Mouse (Mus musculus) E14TG2a.4 (cell line): Measurements from ENCODE around the gene Lrwd1.
A peak's percentile ranks its signal among the peaks of the same experiment; 100 is the strongest.

Experiments
- H3K27me3 ChIP-seq: 2 replicates; pipeline ENCODE4 v1.6.1; 2014; ENCODE audit warnings: low read length, control low read depth; ENCODE audit not compliant: insufficient read depth
- H3K36me3 ChIP-seq: 2 replicates; pipeline ENCODE4 v1.6.1; 2014; ENCODE audit warnings: low read length, control low read depth; ENCODE audit not compliant: insufficient read depth
- H3K4me1 ChIP-seq: replicated peaks from 2 replicates; pipeline ENCODE4 v1.6.1; 2014; ENCODE audit warnings: low read depth, low read length, control low read depth
- H3K4me3 ChIP-seq: replicated peaks from 2 replicates; pipeline ENCODE4 v1.5.1; 2014; ENCODE audit warnings: mild to moderate bottlenecking, low read length
- H3K9me3 ChIP-seq: 2 replicates; pipeline ENCODE4 v1.6.1; 2014; ENCODE audit warnings: low read length, control low read depth
- CTCF ChIP-seq: conservative IDR thresholded peaks from 2 replicates; pipeline ENCODE4 v1.5.1; 2014; ENCODE audit warnings: low read length
- NANOG ChIP-seq: IDR thresholded peaks from 2 replicates; pipeline ENCODE4 v1.6.1; 2014; ENCODE audit warnings: borderline replicate concordance, low read length, mixed read lengths
- POU5F1 ChIP-seq: IDR thresholded peaks from 2 replicates; pipeline ENCODE4 v1.6.1; 2014; ENCODE audit warnings: low read length, borderline replicate concordance

Lrwd1 gene

DNA sequence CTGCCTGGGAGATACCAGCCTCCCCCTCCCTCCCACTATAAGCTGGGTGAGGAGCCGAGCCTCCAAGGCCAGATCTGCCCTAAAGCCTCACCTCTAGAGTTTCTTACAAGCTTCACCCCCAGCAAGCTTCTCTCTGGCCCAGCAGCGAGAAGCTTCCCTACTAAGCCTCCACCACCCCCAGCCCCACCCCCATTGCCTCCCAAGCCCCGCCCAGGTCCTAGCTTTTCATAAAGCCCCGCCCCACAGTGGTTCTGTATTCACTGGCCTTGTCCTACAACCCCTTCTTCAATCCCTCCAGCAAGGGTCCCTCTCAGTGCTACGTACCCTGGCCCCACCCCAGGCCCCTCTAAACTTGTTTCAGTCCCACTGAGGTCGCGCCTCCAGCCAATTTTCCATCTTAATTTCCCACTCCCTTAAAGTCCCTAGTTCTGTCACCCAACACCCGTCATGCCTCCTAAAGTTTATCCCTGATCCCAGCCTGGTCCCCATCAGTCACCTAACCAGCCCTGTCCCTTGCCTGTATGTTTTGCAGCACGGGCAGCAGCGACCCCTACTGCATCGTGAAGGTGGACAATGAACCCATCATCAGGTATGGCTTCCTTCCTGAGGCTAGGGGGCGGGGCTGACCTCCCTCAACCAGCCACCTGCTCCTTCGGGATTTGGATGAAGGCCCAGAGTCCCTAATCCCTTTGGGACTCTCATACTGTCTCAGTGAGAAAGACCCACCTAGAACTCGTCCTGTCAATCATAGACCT lies 46.9 kb downstream of the Lrwd1 start:
- peaks cover 8% of the 10 kb centered on the region for H3K27me3 ChIP-seq
- peaks cover 70% of the 10 kb centered on the region for H3K4me1 ChIP-seq
- H3K36me3 ChIP-seq: peaks cover 25% of the 10 kb centered on the region
- H3K9me3 ChIP-seq: no peaks in the 10 kb centered on the region
- no peak overlapping the region for H3K4me3 ChIP-seq
- TF ChIP-seq CTCF (no peak; the same call in 1 of the 2 replicates), NANOG (no peak), POU5F1 (no peak)

DNA sequence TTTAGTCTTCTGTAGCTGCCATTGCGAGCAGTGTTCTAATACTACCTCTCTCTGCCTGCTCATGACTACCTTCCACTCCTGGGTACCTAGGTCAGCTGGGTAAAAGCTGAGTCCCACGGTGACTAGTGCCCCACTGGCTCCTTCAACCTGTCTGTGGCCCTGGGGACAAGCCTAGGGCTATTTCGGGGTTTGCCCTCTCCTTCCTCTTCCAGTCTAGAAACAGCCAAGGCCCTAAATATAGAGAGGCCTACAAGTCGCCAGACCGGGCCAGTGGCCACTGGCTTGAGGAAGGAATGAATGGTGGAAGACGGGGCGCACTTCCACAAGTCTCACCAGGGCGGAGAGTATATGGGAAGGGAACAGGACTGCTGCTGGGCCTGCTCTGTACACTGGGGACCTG lies 49.6 kb downstream of the Lrwd1 start:
- Histone ChIP-seq H3K27me3 (peaks cover 9% of the 10 kb centered on the region), H3K4me3 (peak overlapping the region; percentile 37), H3K4me1 (peaks cover 67% of the 10 kb centered on the region), H3K36me3 (peaks cover 15% of the 10 kb centered on the region), H3K9me3 (no peaks in the 10 kb centered on the region)
- TF ChIP-seq NANOG (no peak), CTCF (no peak), POU5F1 (no peak)

DNA sequence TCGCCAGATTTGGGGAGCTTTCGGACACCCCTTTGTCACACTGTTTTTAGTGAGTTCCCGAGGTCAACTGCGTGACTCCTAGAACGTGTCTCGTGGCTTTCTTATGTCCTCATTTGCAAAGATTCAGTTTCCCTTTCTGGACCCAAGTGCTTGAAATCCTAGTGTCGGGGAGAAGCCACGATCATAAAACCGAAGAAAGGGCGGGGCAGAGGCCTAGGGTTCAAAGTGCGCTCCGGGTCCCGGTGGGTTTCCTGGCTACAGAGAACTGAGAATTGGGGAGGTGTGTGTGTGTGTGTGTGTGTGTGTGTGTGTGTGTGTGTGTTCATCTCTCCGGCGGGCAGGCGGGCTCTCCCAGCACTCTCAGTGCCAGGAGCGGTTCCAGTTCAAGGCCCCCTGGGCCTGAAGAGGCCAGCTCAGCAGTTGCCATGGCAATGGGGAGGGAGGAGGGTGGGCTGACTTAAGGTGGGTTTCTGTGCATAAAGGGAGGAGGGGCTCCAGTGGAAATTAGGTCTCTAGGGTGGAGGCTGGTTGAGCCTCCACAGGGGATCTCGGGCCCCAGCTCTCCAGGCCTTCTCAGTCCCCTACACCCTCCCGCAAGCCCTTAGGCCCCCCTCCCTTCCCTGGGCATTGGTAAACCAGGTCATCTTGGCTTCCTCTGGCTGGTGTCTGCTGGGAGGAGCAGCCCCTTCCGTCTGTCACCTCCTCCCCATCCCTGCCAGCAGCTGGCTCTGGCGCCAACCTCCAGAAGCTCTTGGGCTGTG lies 50.8 kb downstream of the Lrwd1 start:
- Histone ChIP-seq H3K36me3 (0 out of 2 replicates have a peak, but pooled peaks cover 5% of the 10 kb centered on the region), H3K9me3 (peaks cover 12% of the 10 kb centered on the region), H3K4me3 (peak overlapping the region; percentile 85), H3K4me1 (peaks cover 78% of the 10 kb centered on the region), H3K27me3 (peaks cover 9% of the 10 kb centered on the region)
- no peak for TF ChIP-seq NANOG
- TF ChIP-seq CTCF: no peak
- no peak for TF ChIP-seq POU5F1

DNA sequence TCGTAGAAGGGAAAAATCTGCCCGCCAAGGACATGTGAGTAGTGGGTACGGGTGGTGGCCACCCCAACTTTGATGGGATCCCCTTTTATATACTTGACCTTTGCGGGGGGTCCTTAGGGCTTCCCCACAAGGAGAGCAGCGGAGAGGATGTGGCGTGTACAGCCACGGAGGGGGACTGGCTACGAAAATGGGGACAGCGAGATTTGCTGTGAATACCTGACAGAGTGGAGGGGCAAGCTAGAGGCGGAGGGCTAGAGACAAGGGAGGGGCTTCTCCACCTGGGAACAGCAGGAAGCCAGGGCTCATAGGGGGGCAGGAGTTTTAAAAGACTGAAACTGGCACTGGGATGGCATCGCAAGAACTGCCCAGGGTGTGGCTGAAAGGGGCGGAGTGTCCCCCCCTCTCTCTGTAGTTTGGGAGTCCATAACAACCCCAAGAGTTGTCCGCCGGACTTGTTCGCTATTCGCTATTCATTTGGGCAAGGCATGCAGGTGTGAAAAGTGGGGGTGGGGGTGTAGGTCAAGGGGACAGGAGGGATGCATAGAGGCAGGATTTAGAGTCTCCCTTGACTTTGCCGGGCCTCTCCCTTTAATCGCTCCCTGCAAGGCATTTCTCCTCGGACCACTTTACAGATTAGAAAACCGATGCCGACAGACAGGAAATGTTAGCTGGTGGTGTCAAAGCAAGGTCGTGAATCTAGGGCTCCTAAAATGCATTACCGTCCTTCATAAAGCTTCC lies 51.6 kb downstream of the Lrwd1 start:
- Histone ChIP-seq H3K27me3 (peaks cover 9% of the 10 kb centered on the region), H3K4me1 (peaks cover 79% of the 10 kb centered on the region), H3K9me3 (peaks cover 18% of the 10 kb centered on the region), H3K36me3 (0 out of 2 replicates have a peak, but pooled peaks cover 2% of the 10 kb centered on the region), H3K4me3 (peak overlapping the region; percentile 85)
- TF ChIP-seq CTCF (no peak), NANOG (no peak), POU5F1 (no peak)

DNA sequence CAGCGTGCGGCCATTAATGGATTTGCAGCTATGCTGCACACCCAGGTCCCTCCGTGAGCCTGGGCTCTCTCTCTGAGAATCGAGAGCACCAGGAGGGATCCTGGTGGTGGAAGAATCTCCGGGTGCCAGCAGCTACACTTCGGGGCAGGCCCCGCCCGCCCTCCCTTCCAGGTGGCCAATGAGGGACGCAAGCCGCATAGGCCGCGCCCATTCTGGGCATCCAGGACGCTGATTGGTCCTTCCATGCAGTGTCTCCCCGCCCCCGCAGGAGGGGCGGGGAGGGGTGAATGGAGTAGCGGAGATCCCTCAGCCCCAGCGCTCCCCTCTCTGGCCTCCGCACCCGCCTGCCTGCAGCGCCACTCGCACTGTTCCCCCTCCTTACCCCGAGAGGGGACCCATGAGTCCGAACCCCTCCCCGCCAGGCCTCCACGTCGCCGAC lies 52.2 kb downstream of the Lrwd1 start, which contains the start of gene Rasa4:
Rasa4 (plus strand) TSS at position 248 of the 439 bp plus-strand sequence.
- Histone ChIP-seq H3K36me3 (no peaks in the 10 kb centered on the region), H3K27me3 (peaks cover 9% of the 10 kb centered on the region), H3K4me3 (peak within 1 kb of the TSS; percentile 85), H3K4me1 (peaks cover 76% of the 10 kb centered on the region), H3K9me3 (peaks cover 18% of the 10 kb centered on the region)
- no peak for TF ChIP-seq NANOG
- no peak for TF ChIP-seq CTCF
- TF ChIP-seq POU5F1: no peak

DNA sequence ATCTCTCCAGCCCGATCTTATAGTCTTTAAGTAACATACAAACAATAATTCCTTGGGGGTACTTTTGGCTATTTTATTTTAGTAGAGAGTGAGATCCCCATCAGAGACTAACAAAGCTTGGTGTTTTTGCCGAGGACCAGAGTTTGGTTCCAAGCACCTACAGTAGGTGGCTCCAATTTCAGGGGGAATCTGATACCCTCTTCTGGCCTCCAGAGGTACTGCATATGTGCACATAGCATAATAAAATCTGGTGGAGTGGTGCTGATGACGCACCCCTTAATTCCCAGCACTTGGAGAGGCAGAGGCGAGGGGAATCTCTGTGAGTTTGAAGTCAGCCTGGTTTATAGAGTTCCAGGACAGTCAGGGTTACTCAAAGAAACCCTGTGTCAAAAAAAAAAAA lies 53.5 kb downstream of the Lrwd1 start:
- Histone ChIP-seq H3K9me3 (peaks cover 18% of the 10 kb centered on the region), H3K36me3 (no peaks in the 10 kb centered on the region), H3K4me3 (no peak overlapping the region), H3K27me3 (peaks cover 9% of the 10 kb centered on the region), H3K4me1 (peaks cover 72% of the 10 kb centered on the region)
- no peak for TF ChIP-seq POU5F1
- TF ChIP-seq CTCF: peak; percentile 96

DNA sequence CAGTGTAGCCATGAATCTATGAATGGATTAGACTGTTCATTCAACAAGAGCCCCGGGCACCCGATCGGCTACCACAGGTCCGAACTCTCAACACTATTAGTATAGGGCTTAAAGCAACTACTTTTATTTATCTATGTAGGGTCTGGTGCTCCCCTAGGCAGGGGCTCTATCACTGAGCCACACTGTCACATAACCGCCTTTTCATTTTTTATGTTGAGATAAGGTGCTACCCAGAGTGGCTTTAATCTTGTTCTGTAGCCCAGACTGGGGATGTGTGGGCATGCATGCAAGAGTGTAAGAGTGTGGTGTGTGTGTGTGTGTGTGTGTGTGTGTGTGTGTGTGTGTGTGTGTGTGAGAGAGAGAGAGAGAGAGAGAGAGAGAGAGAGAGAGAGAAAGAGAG lies 57.7 kb downstream of the Lrwd1 start:
- TF ChIP-seq CTCF: no peak
- no peak for TF ChIP-seq POU5F1
- no peak for TF ChIP-seq NANOG
- no peaks in the 10 kb centered on the region for H3K27me3 ChIP-seq
- H3K4me1 ChIP-seq: peaks cover 72% of the 10 kb centered on the region
- H3K4me3 ChIP-seq: no peak overlapping the region
- no peaks in the 10 kb centered on the region for H3K36me3 ChIP-seq
- H3K9me3 ChIP-seq: peaks cover 18% of the 10 kb centered on the region

DNA sequence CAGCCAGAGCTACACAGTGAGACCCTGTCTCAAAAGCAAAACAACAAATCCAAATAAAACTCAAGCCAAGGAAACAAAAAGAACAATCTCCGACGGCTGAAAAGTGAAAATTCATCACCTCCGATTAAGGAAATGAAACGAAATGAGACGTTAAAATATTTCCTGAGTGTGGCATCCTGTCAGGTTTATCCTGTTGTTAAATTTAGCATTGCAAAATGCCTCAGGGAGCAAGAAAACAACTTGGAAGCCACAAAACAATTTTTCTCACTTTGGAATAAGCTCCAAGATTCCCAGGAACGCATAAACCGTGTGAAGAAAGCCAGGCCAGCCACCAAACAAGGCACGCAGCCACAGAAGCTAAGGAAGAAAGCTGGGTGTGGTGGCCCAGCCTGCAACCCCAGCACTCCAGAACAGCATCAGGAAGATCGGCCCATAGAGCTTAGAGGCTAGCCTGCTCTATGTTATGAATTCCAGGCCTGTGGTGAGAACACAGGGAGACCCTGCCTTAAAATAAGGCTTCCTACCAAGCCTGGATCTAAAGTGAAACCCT lies 58.8 kb downstream of the Lrwd1 start:
- Histone ChIP-seq H3K9me3 (peaks cover 18% of the 10 kb centered on the region), H3K36me3 (no peaks in the 10 kb centered on the region), H3K4me1 (peaks cover 76% of the 10 kb centered on the region), H3K4me3 (peak overlapping the region; percentile 8; the same call in 1 of the 2 replicates), H3K27me3 (no peaks in the 10 kb centered on the region)
- no peak for TF ChIP-seq NANOG
- TF ChIP-seq POU5F1: no peak
- no peak for TF ChIP-seq CTCF
